In genomic region chr7:137471431-137472120, GRCm38 (mm10) we compare ENCODE assay signal across 11 mouse cellular contexts. TPM values are rescaled to one million over a fixed set of nuclear protein-coding genes. Genes with fewer than 3 reads are reported as not detected.
DNase-seq lines count a peak whose midpoint lies in the region; ATAC-seq and TF ChIP-seq lines count a peak whose summit lies in the region.
"Had no signal": no experiment of that assay in that cellular context is flagged by ENCODE, and none has a peak within 500 bp of the region (broad histone marks: within the 10 kb centered on the region; RNA-seq: fewer than 3 reads in every experiment).

No protein-coding gene starts in this region.

- no peaks in the 10 kb centered on the region for H3K27me3 ChIP-seq in liver, embryonic 11.5 days (replicated peaks; ENCODE audit: control insufficient read depth, insufficient read depth, low read length)
- no peaks in the 10 kb centered on the region for H3K27me3 ChIP-seq in intestine, embryonic 16.5 days (replicated peaks; ENCODE audit: control insufficient read depth, insufficient read depth, low read length)

- WGBS in liver, embryonic 11.5 days, result 61% methylated on average over 7 of the region's 7 CpGs
- 60% methylated on average over 7 of the region's 7 CpGs for WGBS in intestine, embryonic 16.5 days

- no peaks in the 10 kb centered on the region for H3K9me3 ChIP-seq in liver, embryonic 11.5 days (ENCODE audit: control insufficient read depth, low read length)
- no peaks in the 10 kb centered on the region for H3K9me3 ChIP-seq in intestine, embryonic 16.5 days (ENCODE audit: control insufficient read depth, low read length)

- no peaks in the 10 kb centered on the region for H3K4me1 ChIP-seq in liver, embryonic 11.5 days (replicated peaks; ENCODE audit: control insufficient read depth, insufficient read depth, low read length)
- H3K4me1 ChIP-seq in cortical plate, adult 2 months (ENCODE audit: control insufficient read depth, insufficient read depth, low read length), result no peaks in the 10 kb centered on the region
- no peaks in the 10 kb centered on the region for H3K4me1 ChIP-seq in intestine, embryonic 16.5 days (ENCODE audit: control insufficient read depth, insufficient read depth, low read length)

- H3K4me3 ChIP-seq in liver, embryonic 11.5 days (ENCODE audit: low read depth, low read length), result no peak overlapping the region
- H3K4me3 ChIP-seq in cortical plate, adult 2 months (ENCODE audit: insufficient read depth, low read length), result no peak overlapping the region
- H3K4me3 ChIP-seq in intestine, embryonic 16.5 days (ENCODE audit: low read length), result no peak overlapping the region

- peak; percentile 25; the same call in 1 of the 2 replicates for TF ChIP-seq CTCF in cortical plate, adult 2 months (IDR thresholded peaks at IDR 0.05; ENCODE audit: extremely low read depth, insufficient read depth, low read length)

- ATAC-seq in liver, embryonic 11.5 days (replicated peaks; ENCODE audit: low FRiP score), result peak; percentile 36; the same call in 1 of the 2 replicates
- peak; percentile 50; the same call in 1 of the 2 replicates for ATAC-seq in intestine, embryonic 16.5 days

- no peak for TF ChIP-seq POLR2A in cortical plate, adult 2 months (IDR thresholded peaks at IDR 0.05; ENCODE audit: extremely low read depth, insufficient read depth, low read length)

- H3K9ac ChIP-seq in liver, embryonic 11.5 days (ENCODE audit: low read depth, low read length), result no peak overlapping the region
- no peak overlapping the region for H3K9ac ChIP-seq in intestine, embryonic 16.5 days (ENCODE audit: low read depth, low read length)

- intact Hi-C loops in left cerebral cortex, postnatal 14 days (cut with DNase I), result loop anchor here (10.0 kb wide), 1 partner anchor 923 kb away; the partner anchor contains the start of gene Tcerg1l

- peaks cover 17% of the 10 kb centered on the region for H3K36me3 ChIP-seq in liver, embryonic 11.5 days (ENCODE audit: control insufficient read depth, insufficient read depth, low read length)
- peaks cover 5% of the 10 kb centered on the region for H3K36me3 ChIP-seq in intestine, embryonic 16.5 days (ENCODE audit: control insufficient read depth, insufficient read depth, low read length)

- H3K27ac ChIP-seq in liver, embryonic 11.5 days (ENCODE audit: low read depth, low read length), result no peak overlapping the region
- H3K27ac ChIP-seq in cortical plate, adult 2 months (ENCODE audit: insufficient read depth, low read length), result no peak overlapping the region
- H3K27ac ChIP-seq in intestine, embryonic 16.5 days (ENCODE audit: low read length), result no peak overlapping the region

- DNase-seq in liver, embryonic 11.5 days (ENCODE audit: low spot score), result no peak
- DNase-seq in liver, result no peak
- DNase-seq in retina, postnatal 1 day, result peak; percentile 31
- no peak for DNase-seq in left cerebral cortex, postnatal 14 days (ENCODE audit: low spot score in 2 of 2)
- no peak for DNase-seq in layer of hippocampus, adult 9-11 months
- DNase-seq in spleen, postnatal 36 days (ENCODE audit: low spot score in 2 of 2), result no peak
- DNase-seq: adrenal gland, postnatal 36 days; lung, postnatal 10 days; right cerebral cortex, postnatal 4 days had no signal

- H3K4me2 ChIP-seq in liver, embryonic 11.5 days, result no peak overlapping the region
- H3K4me2 ChIP-seq in intestine, embryonic 16.5 days (ENCODE audit: low read depth, low read length), result no peak overlapping the region

RNA-seq across cellular contexts. Expression of gene Glrx3, which starts 34.2 kb away (rescaled TPM):
- polyA plus RNA-seq in liver, embryonic 11.5 days (2014; fragmentation: Nextera tagmentation; extraction: Ambion mirVana), result 211 and 235 TPM in 2 replicates
- polyA plus RNA-seq in cortical plate, adult 2 months (2012; rRNA removed), result 101 and 102 TPM in 2 replicates
- polyA plus RNA-seq in intestine, embryonic 16.5 days (2015; fragmentation: Nextera tagmentation; extraction: Ambion mirVana), result 203 and 218 TPM in 2 replicates
- total RNA-seq in left cerebral cortex, postnatal 14 days (2021), result 100 to 1,000 TPM; 113 to 117 TPM
